Mouse (Mus musculus): ENCODE data around the gene Polr3f. TPM values are rescaled to one million over a fixed set of nuclear protein-coding genes. Genes with fewer than 3 reads are reported as not detected.

The Polr3f gene
- total and polyA plus RNA-seq, 2 experiments from 2014 or later = 12.9 to 17.7 TPM

DNA sequence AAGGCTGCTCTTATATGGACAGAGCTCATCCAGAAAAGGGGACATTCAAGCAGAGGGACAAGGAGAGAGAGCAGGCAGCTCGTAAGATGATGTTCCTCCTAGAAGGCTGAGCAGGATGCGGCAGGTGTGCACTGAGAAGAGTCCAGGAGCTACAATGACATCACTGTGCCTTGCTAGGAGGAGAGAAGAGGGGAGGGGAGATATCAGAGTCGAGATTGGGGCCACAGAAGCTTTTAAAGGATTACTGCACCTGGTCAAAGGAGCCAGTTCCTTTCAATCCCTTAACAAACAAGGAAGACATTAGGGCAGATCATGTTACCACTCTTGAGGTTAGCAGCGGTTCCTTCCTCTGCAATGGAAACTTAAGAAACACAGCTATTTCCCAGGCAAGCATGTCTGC, 20.0 kb downstream of the Polr3f start:
- H3K4me1 ChIP-seq (ENCODE audit: control insufficient read depth, insufficient read depth) = peaks cover 23% of the 10 kb centered on the region; the same call in 1 of the 2 replicates
- TF ChIP-seq CTCF (IDR thresholded peaks at IDR 0.05; ENCODE audit: low read depth) (no peak), EP300 (IDR thresholded peaks at IDR 0.05; ENCODE audit: low read depth) (no peak)
- no peaks in the 10 kb centered on the region for H3K9me3 ChIP-seq (replicated peaks; ENCODE audit: control insufficient read depth, low read length)
- no peak overlapping the region for H3K4me3 ChIP-seq (ENCODE audit: low read depth, low read length)
- H3K27ac ChIP-seq (ENCODE audit: low read depth) = no peak overlapping the region
- no peak for ATAC-seq (ENCODE audit: insufficient read depth, low read depth)
- peaks cover 9% of the 10 kb centered on the region; the same call in 1 of the 2 replicates for H3K36me3 ChIP-seq (replicated peaks; ENCODE audit: control insufficient read depth, insufficient read depth, low read length)
- no peaks in the 10 kb centered on the region for H3K27me3 ChIP-seq (ENCODE audit: control insufficient read depth, insufficient read depth, low read length)
- no peak for DNase-seq (ENCODE audit: low spot score)
- no peak overlapping the region for H3K4me2 ChIP-seq (ENCODE audit: low read depth, low read length)
- 79% methylated on average over 4 of the region's 4 CpGs for WGBS
- H3K9ac ChIP-seq (replicated peaks; ENCODE audit: low read depth, low read length) = no peak overlapping the region

DNA sequence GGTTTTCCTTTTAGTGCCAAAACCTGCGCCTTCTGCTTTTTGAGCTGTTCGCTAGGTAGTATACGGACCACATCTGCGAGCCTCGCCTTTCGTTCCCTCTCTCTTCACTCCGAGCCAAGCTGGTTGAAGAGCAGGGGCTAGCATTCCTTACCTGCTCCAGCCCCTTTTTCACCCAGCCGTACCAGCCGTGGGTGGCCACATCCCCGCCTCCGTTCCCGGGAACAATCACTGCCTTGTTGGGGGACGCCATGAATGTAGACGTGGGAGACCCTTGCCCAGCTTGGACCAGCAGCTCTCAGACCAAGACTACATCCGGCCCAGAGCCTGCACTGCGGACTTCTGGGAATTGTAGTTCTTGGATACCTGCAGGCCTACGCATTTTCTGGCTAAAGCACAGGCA, 23.0 kb downstream of the Polr3f start, which contains the start of gene Rbbp9:
Gene Rbbp9 (minus strand): TSS at position 341 of the 400 bp plus-strand sequence.
- WGBS = under 1% methylated on average over 17 of the region's 17 CpGs
- no peak for TF ChIP-seq CTCF (IDR thresholded peaks at IDR 0.05; ENCODE audit: low read depth)
- TF ChIP-seq EP300 (IDR thresholded peaks at IDR 0.05; ENCODE audit: low read depth) = no peak
- Histone ChIP-seq H3K4me2 (ENCODE audit: low read depth, low read length) (peak within 1 kb of the TSS; percentile 75), H3K4me3 (ENCODE audit: low read depth, low read length) (peak within 1 kb of the TSS; percentile 78), H3K27me3 (ENCODE audit: control insufficient read depth, insufficient read depth, low read length) (no peaks in the 10 kb centered on the region), H3K36me3 (replicated peaks; ENCODE audit: control insufficient read depth, insufficient read depth, low read length) (peaks cover 3% of the 10 kb centered on the region; the same call in 1 of the 2 replicates), H3K9ac (replicated peaks; ENCODE audit: low read depth, low read length) (peak within 1 kb of the TSS; percentile 69), H3K4me1 (ENCODE audit: control insufficient read depth, insufficient read depth) (peaks cover 6% of the 10 kb centered on the region; the same call in 1 of the 2 replicates), H3K27ac (ENCODE audit: low read depth) (peak within 1 kb of the TSS; percentile 70), H3K9me3 (replicated peaks; ENCODE audit: control insufficient read depth, low read length) (no peaks in the 10 kb centered on the region)
- ATAC-seq (ENCODE audit: insufficient read depth, low read depth) (peak; percentile 83), DNase-seq (ENCODE audit: low spot score) (peak; percentile 70)

DNA sequence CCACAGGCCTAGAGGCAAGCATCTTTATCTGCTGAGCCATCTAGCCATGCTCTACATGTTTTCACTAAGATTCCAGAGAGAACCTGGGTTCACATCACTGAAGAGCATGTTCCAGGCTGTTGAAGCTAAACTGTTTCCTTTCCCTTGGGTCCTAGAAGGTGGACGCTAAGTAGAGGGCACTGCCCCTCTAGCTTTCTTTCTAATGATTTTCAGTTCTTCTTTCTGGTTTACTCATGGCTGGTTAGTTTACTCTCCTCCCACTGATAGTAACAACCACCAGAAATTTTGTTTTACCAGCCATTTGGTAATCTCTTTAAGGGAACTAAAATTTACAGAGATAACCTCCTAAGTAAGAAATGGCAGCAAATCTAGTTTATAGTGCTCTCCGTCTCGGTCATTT, 26.4 kb downstream of the Polr3f start:
- no peak for TF ChIP-seq EP300 (IDR thresholded peaks at IDR 0.05; ENCODE audit: low read depth)
- no peak for TF ChIP-seq CTCF (IDR thresholded peaks at IDR 0.05; ENCODE audit: low read depth)
- DNase-seq (ENCODE audit: low spot score) (no peak), ATAC-seq (ENCODE audit: insufficient read depth, low read depth) (no peak)
- Histone ChIP-seq H3K9ac (replicated peaks; ENCODE audit: low read depth, low read length) (no peak overlapping the region), H3K27ac (ENCODE audit: low read depth) (no peak overlapping the region), H3K27me3 (ENCODE audit: control insufficient read depth, insufficient read depth, low read length) (no peaks in the 10 kb centered on the region), H3K4me1 (ENCODE audit: control insufficient read depth, insufficient read depth) (0 out of 2 replicates have a peak, but pooled peaks cover 10% of the 10 kb centered on the region), H3K9me3 (replicated peaks; ENCODE audit: control insufficient read depth, low read length) (no peaks in the 10 kb centered on the region), H3K4me3 (ENCODE audit: low read depth, low read length) (no peak overlapping the region), H3K4me2 (ENCODE audit: low read depth, low read length) (no peak overlapping the region), H3K36me3 (replicated peaks; ENCODE audit: control insufficient read depth, insufficient read depth, low read length) (no peaks in the 10 kb centered on the region)
- WGBS = 95% methylated on average over 3 of the region's 3 CpGs

DNA sequence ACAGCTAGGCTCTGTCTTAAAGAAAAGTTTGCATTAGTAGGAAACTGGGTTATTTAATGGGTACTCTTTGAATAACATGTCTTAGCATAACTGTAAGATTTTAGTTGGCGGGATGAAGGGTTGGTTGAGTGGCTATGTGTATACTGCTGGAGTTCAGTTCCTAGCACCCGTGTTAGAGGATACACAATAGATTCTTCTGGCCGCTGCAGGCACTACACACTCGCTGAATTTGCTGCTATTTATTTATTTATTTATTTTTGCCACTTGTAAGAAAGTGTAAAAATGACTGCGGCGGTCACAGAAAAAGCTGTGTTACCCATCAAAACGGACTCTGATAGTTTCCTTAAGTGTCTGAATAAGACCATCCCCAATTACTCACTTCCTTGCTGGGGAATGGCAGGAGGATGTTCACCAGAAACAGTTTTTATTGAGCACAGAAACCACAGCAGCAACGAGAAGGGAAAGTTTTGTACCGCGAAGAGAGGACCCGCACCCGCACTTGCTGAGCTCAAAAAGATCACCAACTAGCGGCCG, 27.8 kb downstream of the Polr3f start:
- ATAC-seq (ENCODE audit: insufficient read depth, low read depth) = peak; percentile 28; the same call in 1 of the 2 replicates
- H3K4me2 ChIP-seq (ENCODE audit: low read depth, low read length) = peak overlapping the region; percentile 55
- TF ChIP-seq CTCF (IDR thresholded peaks at IDR 0.05; ENCODE audit: low read depth) = no peak
- no peak for TF ChIP-seq EP300 (IDR thresholded peaks at IDR 0.05; ENCODE audit: low read depth)
- 0 out of 2 replicates have a peak, but pooled peaks cover 6% of the 10 kb centered on the region for H3K4me1 ChIP-seq (ENCODE audit: control insufficient read depth, insufficient read depth)
- peak; percentile 58 for DNase-seq (ENCODE audit: low spot score)
- no peaks in the 10 kb centered on the region for H3K27me3 ChIP-seq (ENCODE audit: control insufficient read depth, insufficient read depth, low read length)
- 3% methylated on average over 14 of the region's 14 CpGs for WGBS
- H3K4me3 ChIP-seq (ENCODE audit: low read depth, low read length) = peak overlapping the region; percentile 68
- peaks cover 7% of the 10 kb centered on the region; the same call in 1 of the 2 replicates for H3K36me3 ChIP-seq (replicated peaks; ENCODE audit: control insufficient read depth, insufficient read depth, low read length)
- no peaks in the 10 kb centered on the region for H3K9me3 ChIP-seq (replicated peaks; ENCODE audit: control insufficient read depth, low read length)
- peak overlapping the region; percentile 50 for H3K9ac ChIP-seq (replicated peaks; ENCODE audit: low read depth, low read length)
- peak overlapping the region; percentile 86 for H3K27ac ChIP-seq (ENCODE audit: low read depth)

DNA sequence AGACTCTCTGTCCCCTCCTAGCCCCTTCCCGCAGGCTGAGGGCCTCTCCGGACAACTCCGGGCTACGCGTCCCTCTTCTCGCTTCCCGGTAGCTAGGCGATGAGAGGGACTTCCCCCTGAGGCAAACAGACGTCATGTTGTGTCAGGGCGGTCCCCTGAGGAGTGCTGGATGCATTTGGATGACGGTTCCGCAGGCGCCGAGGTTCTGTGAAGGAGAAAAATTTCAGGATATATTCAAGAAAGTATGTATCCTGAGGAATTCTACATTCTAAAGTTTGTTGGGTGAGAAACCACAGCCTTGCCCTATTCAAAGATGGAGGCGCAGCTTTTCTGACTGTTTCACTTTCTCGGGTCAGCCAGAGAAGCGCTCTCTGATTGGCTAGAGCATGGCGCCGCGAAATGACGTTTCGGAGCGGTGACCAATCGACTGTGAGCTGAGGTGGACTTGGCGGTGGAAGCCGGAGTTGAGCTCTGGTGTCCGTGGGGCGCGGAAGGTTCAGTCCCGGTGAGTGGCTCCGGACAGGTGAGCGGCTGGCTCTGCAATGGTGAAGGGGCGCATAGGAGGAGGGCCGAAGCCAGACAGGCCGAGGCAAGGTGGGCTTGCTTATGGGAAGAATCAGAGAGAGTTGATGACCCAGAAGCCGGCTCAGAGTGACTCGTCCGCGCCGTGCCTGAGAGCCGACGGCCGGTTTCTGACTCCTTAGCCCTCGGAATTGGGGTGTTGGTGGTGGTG, 28.5 kb downstream of the Polr3f start, which contains the start of gene Sec23b:
Gene Sec23b (plus strand): TSS at position 410 of the 733 bp plus-strand sequence.
- ATAC-seq (ENCODE audit: insufficient read depth, low read depth) = peak; percentile 97

More for the DNA sequence above, 28.5 kb downstream of the Polr3f start, which contains the start of gene Sec23b:
- Histone ChIP-seq H3K9me3 (replicated peaks; ENCODE audit: control insufficient read depth, low read length) (no peaks in the 10 kb centered on the region), H3K4me3 (ENCODE audit: low read depth, low read length) (peak within 1 kb of the TSS; percentile 68), H3K36me3 (replicated peaks; ENCODE audit: control insufficient read depth, insufficient read depth, low read length) (peaks cover 7% of the 10 kb centered on the region; the same call in 1 of the 2 replicates), H3K27ac (ENCODE audit: low read depth) (peak within 1 kb of the TSS; percentile 86), H3K27me3 (ENCODE audit: control insufficient read depth, insufficient read depth, low read length) (no peaks in the 10 kb centered on the region), H3K9ac (replicated peaks; ENCODE audit: low read depth, low read length) (peak within 1 kb of the TSS; percentile 50), H3K4me2 (ENCODE audit: low read depth, low read length) (peak within 1 kb of the TSS; percentile 74), H3K4me1 (ENCODE audit: control insufficient read depth, insufficient read depth) (0 out of 2 replicates have a peak, but pooled peaks cover 6% of the 10 kb centered on the region)
- TF ChIP-seq CTCF (IDR thresholded peaks at IDR 0.05; ENCODE audit: low read depth) (no peak), EP300 (IDR thresholded peaks at IDR 0.05; ENCODE audit: low read depth) (no peak)
- WGBS = under 1% methylated on average over 44 of the region's 44 CpGs
- peak; percentile 98 for DNase-seq (ENCODE audit: low spot score)

All from heart, postnatal 0 days (tissue).